Mouse (Mus musculus) ES-Bruce4 (cell line): ENCODE measurements around the gene Tubgcp3.

ENCODE experiments used
- EP300 ChIP-seq: IDR thresholded peaks from 2 replicates; pipeline ENCODE4 v1.6.1; 2011; ENCODE audit warnings: low read depth, low read length; ENCODE audit not compliant: insufficient read depth
- POLR2A ChIP-seq: IDR thresholded peaks from one replicate; pipeline ENCODE4 v1.8.1; 2011; ENCODE audit warnings: low read length; ENCODE audit not compliant: insufficient read depth

DNA sequence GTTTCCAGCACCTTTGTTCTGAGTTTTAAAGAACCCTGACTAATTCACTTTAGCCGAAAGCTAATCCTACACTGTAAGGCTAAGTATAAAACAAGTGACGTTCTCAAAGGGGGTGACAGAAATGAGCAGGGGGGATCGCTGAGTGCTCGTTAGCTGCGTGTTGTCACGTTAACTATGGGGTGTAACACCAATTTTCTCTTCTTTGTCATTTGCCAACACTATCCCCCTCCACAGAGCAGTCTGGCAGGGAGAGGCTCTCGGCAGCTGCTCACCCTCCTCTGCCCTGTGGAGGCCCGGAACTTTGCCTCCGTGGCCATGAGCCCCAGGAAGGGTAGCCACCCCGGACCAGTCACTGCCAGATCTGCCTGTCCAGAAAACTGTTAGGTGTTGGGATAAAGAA, 106.6 kb downstream of the Tubgcp3 start:
- TF ChIP-seq POLR2A (no peak), EP300 (no peak)
